In genomic region chr7:95710088-95710487, GRCm38 (mm10) we compare ENCODE assay signal across 35 mouse cellular contexts.
"Had no signal": no experiment of that assay in that cellular context is flagged by ENCODE, and none has a peak within 500 bp of the region (broad histone marks: within the 10 kb centered on the region; RNA-seq: fewer than 3 reads in every experiment).

No protein-coding gene starts in this region.

- H3K9me3 ChIP-seq: heart, embryonic 10.5 days; heart, embryonic 12.5 days; heart, embryonic 13.5 days; heart, embryonic 15.5 days; hindbrain, embryonic 10.5 days; hindbrain, embryonic 12.5 days; hindbrain, embryonic 13.5 days; hindbrain, embryonic 15.5 days; intestine, embryonic 15.5 days; kidney, embryonic 15.5 days had no signal

- H3K27me3 ChIP-seq: heart, embryonic 12.5 days; heart, embryonic 13.5 days; heart, embryonic 15.5 days; hindbrain, embryonic 12.5 days; hindbrain, embryonic 13.5 days; hindbrain, embryonic 15.5 days; intestine, embryonic 15.5 days; kidney, embryonic 15.5 days had no signal

- H3K4me3 ChIP-seq: heart, embryonic 10.5 days; heart, embryonic 12.5 days; heart, embryonic 13.5 days; heart, embryonic 15.5 days; hindbrain, embryonic 10.5 days; hindbrain, embryonic 12.5 days; hindbrain, embryonic 13.5 days; hindbrain, embryonic 15.5 days; intestine, embryonic 15.5 days; kidney, embryonic 15.5 days; layer of hippocampus, adult 2 months had no signal

- H3K4me1 ChIP-seq: heart, embryonic 10.5 days; heart, embryonic 12.5 days; heart, embryonic 13.5 days; heart, embryonic 15.5 days; hindbrain, embryonic 10.5 days; hindbrain, embryonic 12.5 days; hindbrain, embryonic 13.5 days; hindbrain, embryonic 15.5 days; intestine, embryonic 15.5 days; kidney, embryonic 15.5 days had no signal

- ATAC-seq: hindbrain, embryonic 16.5 days; hindbrain, postnatal 0 days; inflammation-experienced regulatory T-cells, adult 6 months; intestine, embryonic 15.5 days; intestine, embryonic 16.5 days; intestine, postnatal 0 days had no signal

- DNase-seq: heart, postnatal 10 days; heart, postnatal 14 days; heart, postnatal 36 days; heart, postnatal 4 days; kidney, adult 11 months; kidney, adult 18-20 months; kidney, adult 2 months; kidney, adult 8-10 months; kidney, adult 9 months; kidney, postnatal 10 days; kidney, postnatal 14 days; kidney, postnatal 25 days; kidney, postnatal 36 days; kidney, postnatal 4 days; layer of hippocampus, adult 9-11 months; layer of hippocampus, postnatal 36 days had no signal

- H3K4me2 ChIP-seq: heart, embryonic 11.5 days; heart, embryonic 12.5 days; heart, embryonic 13.5 days; heart, embryonic 15.5 days; hindbrain, embryonic 12.5 days; hindbrain, embryonic 13.5 days; hindbrain, embryonic 14.5 days; hindbrain, embryonic 15.5 days; intestine, embryonic 15.5 days; kidney, embryonic 15.5 days had no signal

- H3K27ac ChIP-seq: heart, embryonic 10.5 days; heart, embryonic 13.5 days; heart, embryonic 15.5 days; hindbrain, embryonic 10.5 days; hindbrain, embryonic 12.5 days; hindbrain, embryonic 13.5 days; hindbrain, embryonic 14.5 days; hindbrain, embryonic 15.5 days; hindbrain, postnatal 0 days; intestine, embryonic 15.5 days; kidney, embryonic 15.5 days; kidney, postnatal 0 days; layer of hippocampus, adult 2 months had no signal

- H3K36me3 ChIP-seq: heart, embryonic 10.5 days; heart, embryonic 12.5 days; heart, embryonic 13.5 days; heart, embryonic 15.5 days; hindbrain, embryonic 10.5 days; hindbrain, embryonic 12.5 days; hindbrain, embryonic 13.5 days; hindbrain, embryonic 15.5 days; intestine, embryonic 15.5 days; kidney, embryonic 15.5 days had no signal

- H3K9ac ChIP-seq: heart, embryonic 12.5 days; heart, embryonic 13.5 days; heart, embryonic 15.5 days; hindbrain, embryonic 12.5 days; hindbrain, embryonic 13.5 days; hindbrain, embryonic 14.5 days; hindbrain, embryonic 15.5 days; intestine, embryonic 15.5 days; kidney, embryonic 15.5 days had no signal
